Mouse (Mus musculus): ENCODE measurements around the gene Ccdc62.

- TF ChIP-seq CTCF (IDR thresholded peaks at IDR 0.05; ENCODE audit: extremely low read depth, insufficient read depth, low read length), result no peak
- TF ChIP-seq POLR2A (IDR thresholded peaks at IDR 0.05; ENCODE audit: extremely low read depth, insufficient read depth, low read length), result no peak
These were observed 38.0 kb downstream of the Ccdc62 start for GRCm38 (mm10) chr5:123968468-123968867.
